Mouse (Mus musculus): Measurements from ENCODE around the gene Vdr.

DNA sequence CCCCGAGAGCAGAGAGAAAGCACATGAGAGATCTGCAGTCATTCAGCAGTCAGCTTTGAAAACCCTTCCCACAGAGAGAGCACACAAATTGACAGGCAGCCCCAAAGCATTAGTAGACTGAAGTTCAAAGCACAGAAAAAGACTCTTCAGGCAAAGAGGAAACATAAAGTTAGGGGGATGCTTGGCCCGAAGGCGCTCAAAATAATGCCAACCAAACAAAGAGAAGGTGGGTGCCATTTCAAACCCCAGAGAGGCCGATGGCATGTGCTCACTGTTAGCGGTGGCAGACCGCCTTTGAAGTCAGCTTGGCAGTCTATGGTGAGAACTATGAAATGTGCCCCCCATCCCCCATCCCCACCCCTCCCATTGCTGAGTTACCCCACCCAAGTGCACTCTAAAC lies 68.4 kb downstream of the Vdr start:
- TF ChIP-seq CTCF (IDR thresholded peaks at IDR 0.05; ENCODE audit: borderline replicate concordance, insufficient read depth, low read depth, low read length) (no peak), POLR2A (IDR thresholded peaks at IDR 0.05; ENCODE audit: borderline replicate concordance, insufficient read depth, low read length) (no peak)

Measured in cerebellum, adult 2 months (tissue).